Mouse (Mus musculus): ENCODE measurements around the gene Gm49387.
"Not testable (repeated sequence)": the region's sequence is repeated elsewhere in the genome, so short reads cannot be mapped to it uniquely, and the experiment has no call there.

The Gm49387 gene

DNA sequence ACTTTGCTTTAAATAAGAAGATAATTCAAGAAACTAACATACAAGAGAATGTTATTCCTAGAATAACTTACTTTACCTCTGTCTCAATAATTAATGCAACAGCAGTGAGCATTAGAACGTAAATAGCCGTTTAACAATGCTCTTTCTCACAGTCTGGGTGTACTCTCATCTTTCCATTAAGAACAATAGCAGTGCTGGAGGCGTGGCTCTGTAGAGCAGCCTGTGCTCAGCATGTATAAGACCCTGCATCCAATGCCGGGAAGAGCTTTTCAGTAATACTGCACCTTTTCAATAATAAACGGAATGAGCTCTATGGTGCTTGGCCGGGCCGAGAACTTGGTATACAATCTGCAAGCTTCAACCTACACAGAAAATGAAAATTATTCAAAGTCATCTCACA, 10.0 kb downstream of the Gm49387 start:
- no peak for DNase-seq

DNA sequence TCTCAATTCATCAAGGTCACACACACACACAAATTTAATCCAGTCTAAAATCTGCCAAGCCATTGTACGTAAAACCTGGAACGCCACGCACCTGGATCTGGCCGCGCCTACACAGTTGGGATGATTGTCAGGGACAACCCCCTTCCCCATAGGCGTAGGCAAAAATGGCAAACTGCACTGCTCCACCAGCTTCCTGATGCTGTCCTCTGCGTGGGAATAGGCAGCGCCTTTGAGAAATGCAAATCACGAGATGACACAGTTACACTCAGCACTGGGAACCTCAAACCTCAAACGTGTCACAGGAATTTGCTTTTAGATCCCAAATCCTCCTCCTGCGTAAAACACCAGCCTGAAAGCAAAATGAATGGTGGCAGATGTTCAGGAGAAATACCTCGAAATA, 17.9 kb downstream of the Gm49387 start:
- DNase-seq, result no peak

DNA sequence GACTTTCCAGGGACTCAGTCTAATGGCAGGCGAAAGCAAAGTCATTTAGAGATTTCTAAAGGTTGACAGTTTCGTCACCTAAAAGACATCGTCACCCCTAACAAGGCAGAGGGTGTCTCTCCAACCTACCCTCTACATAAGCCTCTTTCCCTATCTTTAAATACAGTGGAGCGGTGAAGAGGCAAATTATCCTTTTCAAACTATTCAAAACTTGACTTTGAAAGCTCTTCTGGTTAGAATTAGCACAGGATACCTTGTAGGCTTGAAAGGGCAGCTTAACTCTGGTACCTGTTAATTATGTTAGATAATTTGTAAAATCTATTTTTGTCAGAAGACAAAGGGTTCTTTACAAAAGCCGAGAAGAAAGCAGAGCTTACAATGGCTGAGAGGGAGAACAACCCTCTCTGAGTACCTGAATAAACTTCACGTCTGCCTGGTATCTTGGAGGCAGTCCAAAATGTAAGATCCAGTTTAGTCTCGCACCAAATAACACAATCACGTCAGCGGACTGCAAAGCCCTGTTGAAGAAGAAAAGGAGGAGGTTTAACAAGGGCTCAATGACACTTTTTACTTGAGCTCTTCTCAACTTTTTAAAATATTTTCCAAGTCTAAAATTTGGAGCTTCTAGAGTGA, 20.0 kb downstream of the Gm49387 start:
- no peak for DNase-seq

DNA sequence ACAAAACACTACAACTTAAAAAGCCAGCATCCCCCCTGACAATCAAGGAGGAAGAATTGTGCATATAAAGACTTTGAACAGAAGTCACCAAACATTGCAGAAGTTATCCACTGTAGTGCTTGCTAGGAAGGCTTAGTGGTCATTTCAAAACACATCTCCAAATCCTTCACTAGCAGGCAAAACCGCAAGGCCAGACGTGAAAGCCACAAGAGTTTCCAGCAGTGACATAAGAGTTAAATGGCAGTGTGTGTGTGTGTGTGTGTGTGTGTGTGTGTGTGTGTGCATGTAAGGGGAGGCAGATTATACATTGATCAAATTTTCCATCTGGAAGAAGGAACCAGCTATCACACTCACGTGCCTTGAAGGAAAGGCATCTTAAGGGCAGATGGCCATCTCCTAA, 22.7 kb downstream of the Gm49387 start:
- no peak for DNase-seq

DNA sequence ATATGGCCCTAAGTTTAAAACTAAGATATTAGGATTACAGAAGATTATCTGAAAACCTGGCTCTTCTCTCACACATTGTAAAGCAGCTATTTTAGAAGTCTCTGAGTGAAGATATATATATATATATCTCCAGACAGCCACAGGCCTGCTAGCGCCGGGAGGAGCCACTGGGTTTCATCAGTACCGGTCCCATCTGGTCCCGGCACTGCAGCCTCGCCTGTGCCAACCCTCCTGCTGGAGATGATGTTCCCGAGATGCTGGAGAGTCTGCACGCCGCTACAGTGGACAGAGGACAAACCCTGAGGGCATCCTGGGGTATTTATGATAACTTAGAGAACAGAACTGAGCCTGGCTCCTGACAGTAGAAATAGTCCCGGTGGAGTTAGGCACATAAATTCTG, 23.5 kb downstream of the Gm49387 start:
- no peak for DNase-seq

DNA sequence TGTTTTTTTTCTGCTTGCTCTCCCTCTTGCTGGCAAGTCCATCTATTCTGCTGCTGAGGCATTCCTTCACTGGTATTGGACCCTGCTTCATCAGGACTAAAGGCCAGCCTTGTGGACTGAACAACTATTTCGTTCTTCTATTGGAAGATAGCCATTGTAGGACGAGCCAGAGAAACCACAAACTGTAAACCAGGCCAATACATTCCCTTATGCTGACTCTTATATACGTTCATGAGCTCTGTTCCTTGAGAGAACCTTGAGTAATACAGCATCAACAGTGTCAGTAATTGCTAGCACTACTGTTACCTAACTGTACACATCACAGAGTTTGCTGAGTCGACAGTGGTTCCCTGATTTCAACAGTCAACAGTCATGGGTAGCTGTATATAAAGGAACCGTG, 27.0 kb downstream of the Gm49387 start:
- no peak for DNase-seq

DNA sequence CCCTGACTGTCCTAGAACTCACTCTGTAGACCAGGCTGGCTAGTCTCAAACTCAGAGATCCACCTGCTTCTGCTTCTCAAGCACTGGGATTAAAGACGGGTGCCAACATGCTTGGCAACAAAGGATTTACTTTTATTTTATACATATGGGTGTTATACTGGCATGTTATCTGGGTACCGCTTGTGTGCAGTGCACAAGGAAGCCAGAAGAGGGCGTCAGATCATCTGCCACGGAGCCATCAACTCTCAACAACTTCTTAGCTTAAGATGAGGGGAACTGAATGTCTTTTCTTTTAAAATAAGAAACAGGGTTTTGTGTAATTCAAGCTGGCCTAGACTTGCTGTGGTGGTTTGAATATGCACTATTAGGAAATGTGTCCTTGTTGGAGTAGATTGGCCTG, 28.7 kb downstream of the Gm49387 start:
- DNase-seq, result no peak

DNA sequence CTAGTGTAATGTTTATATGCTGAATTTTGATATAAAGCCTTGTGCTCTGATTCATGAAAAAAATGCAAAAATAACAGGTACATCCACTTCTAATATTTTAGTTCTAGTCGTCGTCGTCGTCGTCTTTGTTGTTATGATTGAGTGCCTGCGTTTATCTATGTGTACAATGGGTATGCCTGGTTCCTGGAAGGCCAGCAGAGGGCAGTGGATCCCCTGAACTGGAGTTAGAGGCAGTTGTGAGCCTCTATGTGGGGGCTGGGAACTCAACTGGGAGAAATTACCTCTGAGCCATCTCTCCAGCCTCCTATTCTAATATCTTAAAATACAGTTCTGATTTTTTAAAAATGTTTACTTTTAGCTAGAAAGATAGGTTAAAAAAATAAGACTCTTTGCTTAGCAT, 35.2 kb downstream of the Gm49387 start:
- no peak for DNase-seq

DNA sequence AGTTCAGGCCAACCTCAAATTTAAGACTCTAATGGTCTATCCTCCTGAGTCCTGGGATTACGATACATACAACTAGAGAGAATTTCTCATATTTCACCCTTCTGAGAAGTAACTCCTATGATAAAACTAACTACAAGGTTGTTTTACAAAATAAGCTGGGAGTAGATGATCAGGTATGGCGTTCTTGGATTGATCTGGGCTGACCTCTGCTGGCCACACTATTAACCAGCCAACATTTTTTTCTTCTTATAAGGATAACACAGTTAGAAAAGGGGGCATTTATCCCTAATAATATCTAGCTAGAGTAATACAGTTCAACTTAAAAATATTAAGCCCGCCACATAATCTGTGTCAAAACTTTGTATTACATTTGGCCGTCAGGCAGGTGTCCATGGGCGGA, 35.8 kb downstream of the Gm49387 start:
- peak in 1 of 2 experiments; percentile 26 for DNase-seq

DNA sequence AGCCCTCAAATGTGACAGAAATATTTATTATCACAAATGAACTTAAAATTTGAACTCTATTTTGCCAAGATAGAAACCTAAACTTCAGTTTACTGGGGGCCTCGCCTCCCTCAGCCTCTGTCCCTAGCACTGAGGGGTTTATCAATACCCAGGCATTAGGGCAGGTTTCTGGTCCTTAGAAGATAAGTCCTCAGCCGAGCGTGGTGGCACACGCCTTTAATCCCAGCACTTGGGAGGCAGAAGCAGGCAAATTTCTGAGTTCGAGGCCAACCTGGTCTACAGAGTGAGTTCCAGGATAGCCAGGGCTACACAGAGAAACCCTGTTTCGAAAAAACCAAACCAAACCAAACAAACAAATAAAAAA, 38.1 kb downstream of the Gm49387 start:
- DNase-seq, result not testable (repeated sequence)

DNA sequence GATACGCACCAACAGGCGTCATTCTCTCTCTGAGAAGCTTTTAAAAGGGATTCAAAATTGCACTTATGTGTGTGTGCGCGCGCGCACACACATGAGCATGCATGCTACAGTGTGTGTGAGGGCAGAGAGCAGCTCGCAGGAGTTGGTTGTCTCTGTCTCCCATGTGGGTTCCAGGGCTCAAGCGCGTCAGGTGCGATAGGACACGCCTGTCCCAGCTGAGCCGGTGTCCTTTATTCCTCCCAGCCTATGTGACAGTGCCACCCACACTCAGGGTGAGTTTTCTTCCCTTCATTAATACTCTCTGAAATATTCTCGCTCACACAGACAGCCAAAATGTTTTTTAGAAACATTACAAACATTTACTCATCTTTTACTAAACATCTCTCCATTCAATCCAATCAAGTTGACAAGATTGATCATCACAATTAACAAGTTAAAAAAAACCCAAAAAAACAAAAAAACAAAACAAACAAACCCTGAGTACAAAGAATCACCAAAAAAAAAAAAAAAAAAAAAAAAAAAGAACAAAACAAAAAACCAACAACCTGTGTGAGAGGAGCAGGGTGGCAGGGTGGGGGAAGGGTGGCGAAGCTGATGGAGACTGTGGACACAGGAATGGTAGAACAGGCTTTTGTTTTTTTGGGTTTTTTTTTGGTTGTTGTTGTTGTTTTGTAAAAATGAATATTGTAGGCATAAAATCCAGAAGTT, 38.6 kb downstream of the Gm49387 start:
- no peak for DNase-seq

DNA sequence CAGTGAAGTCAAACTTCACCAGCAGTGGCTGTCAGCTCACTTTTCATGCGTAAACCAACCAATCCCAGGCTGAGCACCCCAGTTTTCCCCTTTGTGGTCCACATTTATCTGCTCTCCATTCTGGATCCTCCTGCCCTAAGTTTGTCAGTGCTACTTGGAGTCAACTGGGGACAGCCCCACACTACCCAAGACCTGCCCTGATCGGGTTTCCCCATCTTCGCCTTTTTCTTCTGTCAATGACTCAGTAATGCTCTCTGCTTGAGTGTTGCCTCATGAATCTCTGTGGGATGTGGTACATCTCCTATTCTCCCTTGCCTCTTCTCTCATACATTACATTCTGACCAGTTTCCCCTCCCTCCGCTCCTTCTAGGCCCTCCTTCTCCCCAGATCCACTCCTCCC, 43.2 kb downstream of the Gm49387 start:
- no peak for DNase-seq

DNA sequence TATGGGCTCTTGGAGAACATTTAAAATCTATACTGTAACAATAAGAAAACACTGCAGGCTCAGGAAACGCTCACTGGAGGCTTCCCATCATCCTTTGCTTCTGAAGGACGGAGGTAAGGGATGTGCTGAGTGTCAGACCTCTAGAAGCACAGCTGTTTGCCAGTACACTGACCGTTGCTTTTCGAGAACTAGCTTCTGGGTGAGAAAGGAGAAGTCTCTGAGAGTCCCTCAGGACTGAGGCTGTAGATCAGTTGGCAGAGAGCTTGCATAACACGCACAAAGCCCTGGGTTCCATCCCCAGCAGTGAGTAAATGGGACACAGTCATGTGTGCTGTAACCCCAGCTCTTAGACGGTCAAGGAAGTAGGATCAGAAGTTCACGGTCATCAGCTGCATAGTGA, 44.3 kb downstream of the Gm49387 start:
- no peak for DNase-seq

DNA sequence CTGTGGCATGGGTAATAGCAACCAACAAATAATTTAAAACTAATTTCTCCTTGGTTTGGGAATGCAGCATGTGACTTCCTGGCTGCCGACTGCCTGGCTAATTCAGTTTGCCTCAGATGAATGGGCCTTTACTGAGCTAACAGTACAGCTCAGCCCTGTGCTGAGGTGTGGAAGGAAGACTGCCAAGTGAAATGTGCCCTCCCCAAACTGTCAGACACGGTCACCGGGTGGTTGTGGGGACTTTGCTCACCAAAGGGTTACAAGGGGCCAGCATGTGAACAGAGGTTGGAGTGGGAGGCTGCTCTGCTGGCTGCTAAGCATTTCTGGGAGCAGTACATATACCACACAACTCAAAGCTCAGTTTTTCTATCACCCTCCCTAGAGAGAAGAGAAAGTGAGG, 46.0 kb downstream of the Gm49387 start:
- DNase-seq, result no peak

DNA sequence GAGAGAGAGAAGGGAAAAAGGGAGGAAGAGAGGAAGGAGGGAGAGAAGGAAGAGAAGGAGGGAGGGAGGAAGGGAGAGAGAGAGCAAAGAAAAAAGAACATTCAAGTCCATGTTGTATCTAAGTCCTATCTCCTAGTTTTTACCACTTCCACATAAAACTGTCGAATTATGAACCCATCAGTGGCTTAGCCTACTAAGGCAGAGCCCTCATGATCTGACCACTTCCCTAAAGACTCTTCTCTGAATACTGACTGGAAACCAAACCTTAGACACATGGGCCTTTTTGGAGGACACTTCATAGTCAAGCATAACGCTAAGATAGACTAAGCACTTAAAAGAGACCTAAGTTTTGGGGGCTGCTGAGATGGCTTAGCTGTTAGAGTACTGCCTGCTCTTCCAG, 47.6 kb downstream of the Gm49387 start:
- DNase-seq, result no peak

DNA sequence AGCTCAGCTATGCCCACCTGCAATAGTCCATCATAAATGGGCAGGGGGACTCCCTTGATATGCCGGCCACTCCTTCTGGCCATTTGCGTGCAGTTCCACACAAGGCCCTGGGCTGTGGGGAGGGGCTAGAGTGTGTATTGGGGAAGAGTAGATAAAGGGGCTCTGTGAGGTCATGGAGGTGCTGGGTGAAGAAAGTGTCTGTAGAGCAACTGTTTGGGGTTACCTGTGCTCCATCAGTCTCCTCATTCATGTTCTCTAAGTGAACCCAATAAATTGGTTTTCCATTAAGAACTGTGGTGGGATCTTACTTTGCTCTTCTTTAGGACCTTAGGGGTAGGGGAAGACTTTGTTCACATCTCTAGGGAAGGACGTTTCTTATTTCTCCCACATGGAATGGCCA, 49.4 kb downstream of the Gm49387 start, which contains the start of gene Colq:
Gene Colq (minus strand): TSS at position 101 of the 400 bp plus-strand sequence.
- no peak for DNase-seq

DNA sequence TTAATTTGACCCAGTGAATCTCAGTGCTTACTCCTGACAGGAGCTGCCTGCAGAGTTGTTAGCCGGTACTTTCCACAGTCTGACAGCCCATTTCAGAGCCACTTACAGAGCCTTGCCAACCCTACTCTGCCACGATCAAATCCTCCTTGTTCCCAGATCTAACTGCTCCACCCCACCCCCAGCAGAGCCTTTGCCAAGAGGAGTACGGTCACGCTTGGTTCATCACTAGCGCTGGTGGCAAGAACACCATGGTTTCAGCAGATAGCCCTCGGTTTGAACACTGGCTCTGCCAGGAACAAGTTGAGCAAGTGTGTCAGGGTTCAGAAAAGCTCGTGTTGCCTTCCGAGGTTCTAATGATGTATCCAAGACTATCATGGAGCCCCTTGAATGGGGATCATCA, 54.2 kb downstream of the Gm49387 start:
- DNase-seq, result no peak

DNA sequence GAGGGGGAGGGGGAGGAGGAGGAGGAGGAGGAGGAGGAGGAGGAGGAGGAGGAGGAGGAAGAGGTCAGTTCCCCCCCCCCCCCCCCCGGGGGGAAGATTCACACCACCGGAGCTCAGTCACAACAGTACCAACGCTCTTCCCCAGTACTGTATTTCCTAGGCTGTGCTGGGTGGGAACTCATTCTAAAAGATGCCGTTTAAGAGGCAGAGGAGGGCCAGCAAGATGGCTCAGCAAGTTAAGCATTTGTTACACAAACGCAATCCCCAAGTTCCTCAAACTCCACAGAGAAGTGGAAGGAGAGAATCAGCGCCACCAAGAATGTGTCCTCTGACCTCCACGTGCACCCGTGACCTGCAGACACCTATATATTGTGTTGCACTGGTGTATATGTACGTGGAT, 57.6 kb downstream of the Gm49387 start:
- DNase-seq, result no peak

DNA sequence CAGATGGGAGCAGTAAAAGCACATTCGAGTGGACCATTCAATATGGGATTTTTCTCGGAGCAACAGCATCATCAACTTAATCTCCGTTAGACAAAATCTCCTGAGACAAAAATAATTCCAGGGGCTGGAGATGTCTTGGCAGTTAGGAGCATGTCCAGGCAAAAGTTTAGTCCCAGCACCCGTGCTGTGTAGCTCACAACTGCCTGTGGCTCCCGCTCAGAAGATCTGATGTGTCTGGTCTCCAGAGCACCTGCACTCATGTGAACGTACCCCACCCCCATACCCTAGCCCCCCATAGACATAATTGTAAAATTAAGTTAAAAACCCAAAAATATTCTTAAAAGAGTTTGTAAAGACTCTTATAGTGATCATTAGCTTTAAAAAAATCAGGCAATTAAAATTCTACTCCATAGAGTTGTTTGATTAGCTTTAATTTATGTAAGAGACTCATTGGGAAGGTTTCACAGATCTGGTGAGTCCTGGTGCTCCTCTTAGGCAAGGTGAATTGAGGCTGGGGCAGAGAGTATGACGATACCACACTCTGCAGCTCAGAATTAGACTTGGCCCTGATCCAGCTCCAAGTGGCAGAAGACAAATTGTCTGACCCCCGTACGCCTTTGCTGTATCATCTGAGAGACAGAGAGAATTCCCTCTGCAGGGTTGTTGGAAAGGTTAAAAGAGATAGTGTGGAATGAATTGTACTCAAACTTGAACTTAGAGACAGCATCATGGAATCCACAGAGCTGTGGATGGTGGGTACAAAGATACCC, 62.5 kb downstream of the Gm49387 start:
- DNase-seq, result no peak

DNA sequence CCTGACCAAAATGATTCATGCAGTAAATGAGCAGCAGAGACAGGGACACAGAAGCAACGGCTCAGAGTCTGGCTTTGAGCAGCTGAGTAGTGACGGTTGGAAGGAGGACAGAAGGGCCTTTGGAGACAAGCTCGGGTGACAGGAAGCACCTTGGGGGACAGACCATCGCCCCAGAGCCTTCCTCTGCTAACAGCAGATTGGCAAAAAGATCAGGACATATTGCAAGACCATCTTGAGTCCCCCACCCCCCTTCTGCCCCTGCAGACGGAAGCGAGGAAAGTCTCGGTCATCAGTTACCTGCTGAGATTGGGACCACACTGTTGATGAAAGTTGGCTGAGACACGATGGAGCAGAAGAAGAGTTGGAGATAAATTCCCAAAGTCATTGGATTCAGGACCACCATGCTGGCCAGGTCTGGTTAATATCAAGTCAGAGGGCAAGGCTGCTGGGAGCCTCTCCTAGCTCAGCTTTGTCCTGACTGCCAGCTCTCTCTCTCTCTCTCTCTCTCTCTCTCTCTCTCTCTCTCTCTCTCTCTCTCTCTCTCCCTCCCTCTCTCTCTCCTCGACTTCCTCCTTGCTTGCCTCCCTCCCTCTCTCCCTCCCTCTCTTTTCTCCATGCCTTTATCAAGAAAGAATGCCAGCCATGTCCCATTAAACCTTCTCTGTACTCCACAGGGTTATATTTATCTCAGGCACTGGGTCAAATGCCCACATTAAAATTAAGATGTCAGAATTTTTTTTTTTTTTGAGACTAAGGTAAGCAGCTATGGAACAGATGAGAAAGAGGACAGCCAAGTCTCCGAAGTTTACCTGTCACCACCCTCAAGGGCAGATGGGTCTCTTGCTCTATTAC, 63.6 kb downstream of the Gm49387 start:
- DNase-seq, result no peak

DNA sequence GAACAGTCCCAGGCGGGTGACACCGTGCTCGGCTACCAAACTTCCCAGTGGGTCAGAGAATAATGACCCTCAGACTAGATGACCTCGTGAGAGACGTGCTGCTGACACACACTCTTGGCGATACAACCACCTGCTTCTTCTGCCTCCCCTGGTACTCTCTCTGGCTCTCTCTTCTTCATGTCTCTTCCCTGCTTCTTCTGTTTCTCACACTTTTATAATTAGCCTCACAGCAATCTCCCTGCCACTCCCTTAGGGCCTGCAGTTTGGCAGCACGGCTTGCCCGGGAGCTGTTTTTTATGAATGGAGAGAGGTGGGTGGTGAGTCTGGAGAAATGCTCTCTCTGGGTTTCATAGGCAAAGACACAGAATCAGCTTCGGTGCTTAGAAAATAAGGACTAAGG, 64.8 kb downstream of the Gm49387 start:
- DNase-seq, result no peak

DNA sequence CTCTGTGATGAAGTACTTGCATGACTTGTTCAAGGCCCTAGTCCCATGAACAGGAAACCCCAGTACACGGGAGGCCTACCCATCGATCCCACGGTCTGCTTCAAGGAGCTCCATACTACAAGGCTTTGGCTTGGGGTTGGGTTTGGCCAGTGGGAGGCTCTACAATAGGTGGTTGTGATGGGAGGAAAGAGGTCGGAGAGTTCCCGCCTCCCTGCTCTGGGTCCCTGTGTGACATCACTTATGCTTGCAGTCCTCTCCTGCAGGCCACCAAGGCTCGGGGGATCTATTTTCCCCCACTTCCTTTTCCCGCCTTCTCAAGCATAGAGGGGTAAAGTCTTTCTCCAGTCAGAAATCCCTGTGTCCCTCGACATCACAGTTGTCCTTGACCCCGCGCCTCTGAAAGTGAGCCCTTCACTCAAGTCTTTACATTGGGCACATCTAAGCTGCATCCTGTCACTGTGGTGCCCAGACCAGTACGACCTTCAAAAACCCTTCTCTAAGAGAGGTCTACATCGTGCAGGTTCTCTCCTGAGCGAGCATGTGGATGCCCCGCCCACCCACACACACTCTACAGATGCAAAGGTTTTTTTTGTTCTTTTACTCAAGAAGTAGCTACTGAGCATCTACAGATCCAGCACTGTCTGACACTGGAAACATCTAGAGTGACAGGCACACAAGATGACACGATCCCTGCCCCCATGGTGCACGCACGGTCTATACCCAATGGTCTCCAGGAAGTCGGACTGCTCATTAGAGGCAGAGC, 65.6 kb downstream of the Gm49387 start:
- DNase-seq, result no peak

Data from lung, postnatal 4 days (tissue).